In genomic region chr7:34484908-34485598, GRCm38 (mm10) we compare ENCODE assay signal across 11 mouse cellular contexts.
A peak's percentile ranks its signal among the peaks of the same experiment; 100 is the strongest.
DNase-seq lines count a peak whose midpoint lies in the region; ATAC-seq lines count a peak whose summit lies in the region.
"Had no signal": no experiment of that assay in that cellular context is flagged by ENCODE, and none has a peak within 500 bp of the region (broad histone marks: within the 10 kb centered on the region; RNA-seq: fewer than 3 reads in every experiment).

No protein-coding gene starts in this region.

- no peak for ATAC-seq in intestine, embryonic 16.5 days
- no peak for ATAC-seq in intestine, embryonic 15.5 days
- peak; percentile 64; the same call in 1 of the 2 replicates for ATAC-seq in kidney, embryonic 14.5 days (ENCODE audit: low FRiP score, low TSS enrichment)

- H3K4me1 ChIP-seq in intestine, embryonic 16.5 days (ENCODE audit: control insufficient read depth, insufficient read depth, low read length): no peaks in the 10 kb centered on the region
- no peaks in the 10 kb centered on the region for H3K4me1 ChIP-seq in intestine, embryonic 15.5 days (replicated peaks)
- no peaks in the 10 kb centered on the region for H3K4me1 ChIP-seq in kidney, embryonic 14.5 days (ENCODE audit: control insufficient read depth, insufficient read depth, low read length)
- H3K4me1 ChIP-seq in midbrain, embryonic 10.5 days: no peaks in the 10 kb centered on the region
- H3K4me1 ChIP-seq: forebrain, embryonic 12.5 days; neural tube, embryonic 15.5 days had no signal

- H3K9ac ChIP-seq in intestine, embryonic 16.5 days (ENCODE audit: low read depth, low read length): no peak overlapping the region
- no peak overlapping the region for H3K9ac ChIP-seq in intestine, embryonic 15.5 days
- H3K9ac ChIP-seq in kidney, embryonic 14.5 days (ENCODE audit: low read depth, low read length): no peak overlapping the region
- H3K9ac ChIP-seq: forebrain, embryonic 12.5 days; neural tube, embryonic 15.5 days had no signal

- 67% methylated on average over 18 of the region's 18 CpGs for WGBS in intestine, embryonic 16.5 days
- WGBS in intestine, embryonic 15.5 days: 66% methylated on average over 18 of the region's 18 CpGs
- WGBS in kidney, embryonic 14.5 days: 51% methylated on average over 18 of the region's 18 CpGs
- WGBS in midbrain, embryonic 10.5 days: 78% methylated on average over 18 of the region's 18 CpGs

- no peaks in the 10 kb centered on the region for H3K9me3 ChIP-seq in intestine, embryonic 16.5 days (ENCODE audit: control insufficient read depth, low read length)
- no peaks in the 10 kb centered on the region for H3K9me3 ChIP-seq in intestine, embryonic 15.5 days
- H3K9me3 ChIP-seq in kidney, embryonic 14.5 days (ENCODE audit: control insufficient read depth, low read length): no peaks in the 10 kb centered on the region
- peaks cover 8% of the 10 kb centered on the region; the same call in 1 of the 2 replicates for H3K9me3 ChIP-seq in midbrain, embryonic 10.5 days (replicated peaks)
- H3K9me3 ChIP-seq: forebrain, embryonic 12.5 days; neural tube, embryonic 15.5 days had no signal

- peak; percentile 90 for DNase-seq in R1 (ENCODE audit: low read depth, low spot score)
- DNase-seq in lung, postnatal 25 days (ENCODE audit: low spot score): peak; percentile 23
- DNase-seq in layer of hippocampus, postnatal 25 days (ENCODE audit: extremely low spot score in 1 of 2, low spot score in 1 of 2): no peak
- no peak for DNase-seq in layer of hippocampus, adult 18-20 months (ENCODE audit: low spot score in 2 of 2)
- DNase-seq in midbrain, embryonic 10.5 days (ENCODE audit: low spot score): no peak

- H3K27ac ChIP-seq in intestine, embryonic 16.5 days (ENCODE audit: low read length): no peak overlapping the region
- no peak overlapping the region for H3K27ac ChIP-seq in intestine, embryonic 15.5 days
- H3K27ac ChIP-seq in kidney, embryonic 14.5 days (ENCODE audit: low read depth, low read length): peak overlapping the region; percentile 51
- no peak overlapping the region for H3K27ac ChIP-seq in midbrain, embryonic 10.5 days (replicated peaks)
- H3K27ac ChIP-seq: forebrain, embryonic 12.5 days; macrophage; neural tube, embryonic 15.5 days had no signal

- 0 out of 2 replicates have a peak overlapping the region, but pooled peaks have one; percentile 0 for H3K4me2 ChIP-seq in intestine, embryonic 16.5 days (ENCODE audit: low read depth, low read length)
- no peak overlapping the region for H3K4me2 ChIP-seq in intestine, embryonic 15.5 days (replicated peaks)
- no peak overlapping the region for H3K4me2 ChIP-seq in kidney, embryonic 14.5 days (replicated peaks; ENCODE audit: low read depth, low read length)
- H3K4me2 ChIP-seq: forebrain, embryonic 12.5 days; neural tube, embryonic 15.5 days had no signal

- no peak overlapping the region for H3K4me3 ChIP-seq in intestine, embryonic 16.5 days (ENCODE audit: low read length)
- no peak overlapping the region for H3K4me3 ChIP-seq in intestine, embryonic 15.5 days (replicated peaks)
- H3K4me3 ChIP-seq in kidney, embryonic 14.5 days (ENCODE audit: low read length): no peak overlapping the region
- H3K4me3 ChIP-seq in midbrain, embryonic 10.5 days: no peak overlapping the region
- H3K4me3 ChIP-seq: forebrain, embryonic 12.5 days; neural tube, embryonic 15.5 days had no signal

- no peaks in the 10 kb centered on the region for H3K27me3 ChIP-seq in intestine, embryonic 16.5 days (replicated peaks; ENCODE audit: control insufficient read depth, insufficient read depth, low read length)
- no peaks in the 10 kb centered on the region for H3K27me3 ChIP-seq in intestine, embryonic 15.5 days (replicated peaks)
- H3K27me3 ChIP-seq in kidney, embryonic 14.5 days (ENCODE audit: control insufficient read depth, insufficient read depth, low read length): no peaks in the 10 kb centered on the region
- no peaks in the 10 kb centered on the region for H3K27me3 ChIP-seq in midbrain, embryonic 10.5 days (ENCODE audit: low read depth, poor library complexity, severe bottlenecking)
- H3K27me3 ChIP-seq: forebrain, embryonic 12.5 days; neural tube, embryonic 15.5 days had no signal

- no peaks in the 10 kb centered on the region for H3K36me3 ChIP-seq in intestine, embryonic 16.5 days (ENCODE audit: control insufficient read depth, insufficient read depth, low read length)
- H3K36me3 ChIP-seq in intestine, embryonic 15.5 days: no peaks in the 10 kb centered on the region
- no peaks in the 10 kb centered on the region for H3K36me3 ChIP-seq in kidney, embryonic 14.5 days (ENCODE audit: control insufficient read depth, insufficient read depth, low read length)
- H3K36me3 ChIP-seq in midbrain, embryonic 10.5 days: no peaks in the 10 kb centered on the region
- H3K36me3 ChIP-seq: forebrain, embryonic 12.5 days; neural tube, embryonic 15.5 days had no signal

Comparison
In these comparisons a context has a peak if more than half of its experiments do, and no peak if none do; other contexts are left out.
1. DNase-seq: peak in R1 (single experiment) and lung, postnatal 25 days (single experiment); none in layer of hippocampus, postnatal 25 days (0 of 2), layer of hippocampus, adult 18-20 months (0 of 2) and midbrain, embryonic 10.5 days (single experiment).